Mouse (Mus musculus) embryonic fibroblast, embryonic 13.5 days (primary cell): ENCODE data around the gene Tmem170. TPM values are rescaled to one million over a fixed set of nuclear protein-coding genes. Genes with fewer than 3 reads are reported as not detected.
A peak's percentile ranks its signal among the peaks of the same experiment; 100 is the strongest.
"Not testable (repeated sequence)": the region's sequence is repeated elsewhere in the genome, so short reads cannot be mapped to it uniquely, and the experiment has no call there.

Experiments used
- H3K27ac ChIP-seq: 2 replicates; pipeline ENCODE4 v1.5.1; 2012; ENCODE audit warnings: low read length, control low read depth, inconsistent platforms; ENCODE audit not compliant: insufficient read depth
- H3K4me1 ChIP-seq: 2 replicates; pipeline ENCODE4 v1.6.1; 2011; ENCODE audit warnings: low read length; ENCODE audit not compliant: control insufficient read depth, insufficient read depth
- H3K4me3 ChIP-seq: 2 replicates; pipeline ENCODE4 v1.5.1; 2011; ENCODE audit warnings: mild to moderate bottlenecking, control low read depth, low read length; ENCODE audit not compliant: insufficient read depth
- CTCF ChIP-seq: IDR thresholded peaks from 2 replicates; pipeline ENCODE4 v1.5.1; 2011; ENCODE audit warnings: mild to moderate bottlenecking, control low read depth, low read length, moderate library complexity, borderline replicate concordance; ENCODE audit not compliant: insufficient read depth
- POLR2A ChIP-seq: IDR thresholded peaks from 2 replicates; pipeline ENCODE4 v1.6.1; 2011; ENCODE audit warnings: low read depth, mild to moderate bottlenecking, control low read depth, low read length, moderate library complexity
- polyA plus RNA-seq: library from polyadenylated mRNA; stranded (reverse); fragments of >200 nt; gene quantifications from 2 replicates; pipeline ENCODE4 v1.2.4, GENCODE M21; 2011; ENCODE audit warnings: low read depth; ENCODE audit not compliant: missing spikeins, insufficient read length

Gene Tmem170
- polyA plus RNA-seq, 1 experiment, result 2.6 TPM

DNA sequence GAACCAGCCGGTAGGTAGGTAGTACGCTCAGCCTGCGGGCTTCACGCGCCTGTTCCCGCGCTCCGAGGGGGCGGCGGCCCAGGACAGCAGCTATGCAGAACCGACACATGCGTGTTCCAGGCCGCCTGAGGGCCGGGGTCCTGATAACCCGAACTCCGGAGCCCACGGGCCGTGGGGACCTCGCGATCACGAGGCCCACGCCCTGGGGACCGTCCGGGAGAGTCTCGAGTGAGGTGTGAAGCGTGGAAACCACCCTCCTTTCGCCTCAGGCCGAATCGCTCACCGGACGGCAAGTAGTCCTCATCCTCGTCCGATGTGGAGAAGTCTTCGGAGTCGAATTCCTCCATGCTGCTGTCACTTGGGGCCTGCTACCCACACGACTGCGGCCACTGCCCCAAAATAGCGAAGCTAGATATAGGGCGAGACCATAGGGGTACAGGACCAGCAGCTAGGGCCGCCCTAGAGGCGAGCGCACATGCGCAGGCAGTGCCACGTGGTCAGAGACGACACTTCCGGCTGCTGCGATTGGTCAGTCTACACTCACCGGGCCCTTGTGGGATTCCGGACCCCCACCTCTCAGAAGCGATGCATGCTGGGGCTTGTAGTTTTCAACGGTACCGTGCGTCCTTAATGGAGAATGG lies 22.6 kb downstream of the Tmem170 start, which contains the start of gene Cfdp1:
TSS of gene Cfdp1 (minus strand) at position 431 of the 641 bp plus-strand sequence.
- Histone ChIP-seq H3K4me3 (peak within 1 kb of the TSS; percentile 83), H3K4me1 (no peaks in the 10 kb centered on the region; the same call in 1 of the 2 replicates), H3K27ac (no peak within 1 kb of the TSS)
- TF ChIP-seq CTCF (no peak), POLR2A (peak; percentile 88)

- not testable (repeated sequence) for H3K27ac ChIP-seq, H3K4me1 ChIP-seq
- peak overlapping the region; percentile 83 for H3K4me3 ChIP-seq
Observed at GRCm38 (mm10) chr8:111853219-111853618, 23.3 kb downstream of the Tmem170 start.

DNA sequence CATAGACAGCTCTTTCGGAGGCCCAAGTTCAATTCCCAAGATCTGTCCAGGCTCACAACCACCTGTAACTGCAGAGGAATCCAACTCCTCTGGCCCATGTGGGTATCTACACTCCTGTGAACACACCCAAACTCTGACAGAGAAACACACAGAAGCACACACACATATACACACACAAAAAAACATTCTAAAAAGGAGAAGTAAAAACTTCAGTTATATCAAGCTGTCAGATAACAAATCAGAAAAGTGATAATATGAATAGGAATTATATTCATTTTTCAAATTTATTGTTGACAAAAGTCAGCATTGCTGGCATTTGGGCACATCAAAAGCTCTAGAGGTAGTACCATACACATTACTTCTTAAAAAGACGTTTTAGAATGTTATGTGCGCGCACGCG lies 29.8 kb downstream of the Tmem170 start:
- Histone ChIP-seq H3K27ac (no peak overlapping the region), H3K4me3 (no peak overlapping the region), H3K4me1 (no peaks in the 10 kb centered on the region)
- no peak for TF ChIP-seq CTCF
- no peak for TF ChIP-seq POLR2A

DNA sequence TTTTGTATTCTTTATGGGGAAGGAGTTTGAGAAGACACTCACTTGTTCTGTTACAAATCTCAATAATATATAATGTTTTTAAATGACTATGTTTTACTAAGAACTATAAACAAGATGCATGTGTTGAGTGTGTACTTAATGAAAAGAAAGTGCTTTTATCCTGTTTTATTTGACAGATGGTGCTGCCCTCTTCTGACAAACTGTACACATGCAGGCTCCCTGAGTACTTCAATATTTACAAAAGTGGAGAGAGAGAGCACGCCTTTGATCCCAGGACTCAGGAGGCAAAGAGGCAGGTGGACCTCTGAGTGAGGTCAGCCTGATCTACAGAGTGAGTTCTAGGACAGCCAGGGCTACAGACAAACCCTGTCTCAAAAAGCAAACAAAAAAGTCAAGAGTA lies 41.0 kb downstream of the Tmem170 start:
- TF ChIP-seq POLR2A, result no peak
- TF ChIP-seq CTCF, result no peak
- no peaks in the 10 kb centered on the region for H3K4me1 ChIP-seq

DNA sequence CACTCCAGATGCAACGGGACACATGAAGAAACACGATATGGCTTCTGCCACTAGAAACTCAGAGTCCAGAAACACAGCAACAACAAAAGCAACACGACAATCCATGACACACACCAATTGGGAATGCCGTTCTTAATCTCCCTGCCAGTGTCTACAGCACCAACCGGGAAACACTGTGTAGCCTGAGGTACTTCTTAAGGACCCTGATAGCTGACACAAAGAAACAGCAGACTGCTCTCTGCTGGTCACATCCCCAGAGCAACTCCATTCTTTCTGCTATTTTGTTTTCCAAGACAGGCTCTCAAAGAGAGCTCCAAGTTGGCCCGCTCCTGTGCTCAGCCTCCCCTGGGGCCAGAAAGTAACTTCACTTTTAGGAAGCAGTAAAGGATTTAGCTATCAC lies 42.5 kb downstream of the Tmem170 start:
- H3K4me1 ChIP-seq, result no peaks in the 10 kb centered on the region
- TF ChIP-seq CTCF, result no peak
- TF ChIP-seq POLR2A, result no peak
- no peak overlapping the region for H3K27ac ChIP-seq
- no peak overlapping the region for H3K4me3 ChIP-seq

More for the DNA sequence above, 41.0 kb downstream of the Tmem170 start:
- no peak overlapping the region for H3K27ac ChIP-seq
- H3K4me3 ChIP-seq, result no peak overlapping the region

GRCm38 (mm10) chr8:111832983-111833382 lies 43.6 kb downstream of the Tmem170 start:
- Histone ChIP-seq H3K27ac (no peak overlapping the region), H3K4me3 (no peak overlapping the region), H3K4me1 (no peaks in the 10 kb centered on the region)
- TF ChIP-seq POLR2A (no peak), CTCF (no peak)

- Histone ChIP-seq H3K4me1 (no peaks in the 10 kb centered on the region), H3K27ac (no peak overlapping the region)
- TF ChIP-seq CTCF, result no peak
- no peak for TF ChIP-seq POLR2A
Observed at GRCm38 (mm10) chr8:111831996-111832395, 44.6 kb downstream of the Tmem170 start.

GRCm38 (mm10) chr8:111828595-111828994 lies 48.0 kb downstream of the Tmem170 start:
- Histone ChIP-seq H3K4me3 (no peak overlapping the region), H3K4me1 (no peaks in the 10 kb centered on the region), H3K27ac (no peak overlapping the region)
- TF ChIP-seq CTCF, result no peak
- TF ChIP-seq POLR2A, result no peak

More at GRCm38 (mm10) chr8:111831996-111832395, 44.6 kb downstream of the Tmem170 start:
- H3K4me3 ChIP-seq, result no peak overlapping the region

- no peak overlapping the region for H3K4me3 ChIP-seq
- no peak for TF ChIP-seq POLR2A
- TF ChIP-seq CTCF, result peak; percentile 69; the same call in 1 of the 2 replicates
- no peaks in the 10 kb centered on the region for H3K4me1 ChIP-seq
- no peak overlapping the region for H3K27ac ChIP-seq
Observed at GRCm38 (mm10) chr8:111825219-111825618, 51.3 kb downstream of the Tmem170 start.

GRCm38 (mm10) chr8:111824334-111824733 lies 52.2 kb downstream of the Tmem170 start:
- no peak overlapping the region for H3K27ac ChIP-seq
- no peaks in the 10 kb centered on the region for H3K4me1 ChIP-seq
- TF ChIP-seq CTCF (no peak), POLR2A (no peak)
- no peak overlapping the region for H3K4me3 ChIP-seq

DNA sequence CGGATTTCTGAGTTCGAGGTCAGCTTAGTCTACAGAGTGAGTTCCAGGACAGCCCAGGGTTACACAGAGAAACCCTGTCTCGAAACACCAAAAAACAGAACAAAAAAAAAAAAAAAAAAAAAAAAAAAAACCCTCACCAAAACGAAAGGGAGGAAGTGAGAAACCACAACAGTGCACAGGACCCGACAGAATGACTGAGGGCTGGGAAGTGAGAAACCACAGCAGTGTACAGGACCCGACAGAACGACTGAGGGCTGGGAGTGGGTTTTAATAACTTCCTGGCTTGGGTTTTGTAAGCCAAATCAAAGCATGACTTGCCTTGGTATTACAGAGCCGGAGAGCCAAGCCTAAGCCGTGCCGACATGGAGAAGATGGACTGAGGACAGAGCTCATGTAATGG lies 55.4 kb downstream of the Tmem170 start:
- Histone ChIP-seq H3K27ac (no peak overlapping the region), H3K4me1 (no peaks in the 10 kb centered on the region), H3K4me3 (no peak overlapping the region)
- TF ChIP-seq POLR2A, result no peak
- no peak for TF ChIP-seq CTCF
